Mouse (Mus musculus): ENCODE data around the gene Rhbdd3.

Gene Rhbdd3

DNA sequence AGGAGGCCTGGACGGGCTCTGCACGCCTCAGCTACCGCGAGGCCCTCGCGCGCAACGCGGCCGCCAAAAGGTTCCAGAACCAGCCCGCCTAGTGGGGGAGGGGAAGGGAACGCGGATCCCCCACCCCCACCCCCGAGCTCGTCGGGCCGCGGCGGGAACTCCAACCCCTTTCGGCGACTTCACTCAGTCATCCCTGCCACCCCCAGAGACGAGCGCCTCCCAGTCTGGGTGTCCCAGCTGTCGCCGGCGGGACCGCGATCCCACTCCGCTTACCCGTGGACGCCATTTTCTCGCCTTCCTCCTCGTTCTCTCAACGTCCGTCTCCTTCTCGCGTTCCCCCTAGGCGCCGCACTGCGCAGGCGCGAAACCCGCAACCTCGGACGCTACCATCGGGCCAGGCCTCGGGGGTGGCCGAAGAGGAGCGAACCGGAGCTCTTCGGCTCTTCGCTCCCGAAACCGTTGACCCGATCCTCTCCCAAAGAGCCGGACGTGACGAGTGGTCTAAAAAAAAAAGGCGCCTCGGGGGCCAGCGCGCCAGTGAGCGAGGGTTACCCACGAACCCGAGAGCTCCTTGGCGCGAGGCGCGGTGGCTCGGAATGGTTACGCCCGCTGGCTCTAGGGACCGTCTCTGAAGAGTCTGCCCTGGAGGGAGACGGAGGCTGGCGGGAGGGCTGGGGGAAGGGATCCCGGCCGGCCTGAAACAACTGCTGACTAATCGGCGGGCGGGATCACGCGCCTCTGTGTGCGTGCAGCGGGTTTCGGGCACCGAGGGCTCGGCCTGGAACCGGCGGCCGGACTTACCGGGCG is at the start of gene Rhbdd3, which contains the start of gene Ewsr1:
Gene Rhbdd3 (plus strand): TSS at position 191 of the 807 bp plus-strand sequence.
Gene Ewsr1 (minus strand): TSS at position 531 of the 807 bp plus-strand sequence.
- peak; percentile 93 for DNase-seq (ENCODE audit: low read depth)

DNA sequence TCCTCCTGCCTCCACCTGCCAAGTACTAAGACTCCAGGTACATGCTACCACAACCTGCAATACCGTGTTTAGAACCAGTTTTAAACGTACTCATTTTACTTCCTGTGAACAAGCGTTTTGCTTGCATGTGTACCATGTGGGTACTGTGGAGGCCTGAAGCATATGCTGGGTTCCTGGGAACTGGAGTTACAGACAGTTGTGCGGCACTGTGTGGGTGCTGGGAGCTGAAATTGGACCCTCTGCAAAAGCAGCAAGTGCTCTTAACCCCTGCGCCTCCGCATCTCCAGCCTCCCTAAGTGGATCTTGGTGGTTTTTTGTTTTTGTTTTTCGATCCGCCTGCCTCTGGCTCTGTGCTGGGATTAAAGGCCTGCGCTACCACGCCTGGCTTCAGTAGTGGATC is 47.1 kb upstream of the Rhbdd3 start:
- DNase-seq (ENCODE audit: low read depth): no peak

DNA sequence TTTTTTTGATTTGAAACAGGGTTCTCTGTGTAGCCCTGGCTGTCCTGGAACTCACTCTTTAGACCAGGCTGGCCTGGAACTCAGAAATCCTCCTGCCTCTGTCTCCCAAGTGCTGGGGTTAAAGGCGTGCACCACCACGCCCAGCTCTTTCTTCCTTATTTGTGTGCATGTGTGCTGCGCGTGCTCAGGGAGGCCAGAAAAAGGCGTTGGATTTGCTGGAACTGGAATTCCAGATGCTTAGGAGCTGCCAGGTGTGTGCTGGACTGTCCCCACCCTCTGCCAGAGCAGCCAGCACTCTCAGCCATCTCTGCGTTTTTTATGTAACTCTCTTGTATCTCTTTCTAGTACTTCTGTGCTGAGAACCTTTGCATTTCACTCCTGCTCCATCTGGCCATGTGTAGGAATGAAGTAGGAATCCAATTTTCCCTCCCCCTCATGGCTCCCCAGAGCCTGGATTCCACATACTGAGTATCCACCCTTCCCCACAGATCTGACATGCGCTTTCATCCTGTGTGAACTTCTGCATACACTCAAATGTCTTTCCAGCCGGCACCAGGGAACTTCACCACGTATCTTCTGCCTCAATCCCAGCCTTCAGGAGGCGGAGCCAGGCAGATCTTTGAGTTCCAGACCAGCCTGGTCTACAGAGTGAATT is 46.4 kb upstream of the Rhbdd3 start:
- no peak for DNase-seq (ENCODE audit: low read depth)

DNA sequence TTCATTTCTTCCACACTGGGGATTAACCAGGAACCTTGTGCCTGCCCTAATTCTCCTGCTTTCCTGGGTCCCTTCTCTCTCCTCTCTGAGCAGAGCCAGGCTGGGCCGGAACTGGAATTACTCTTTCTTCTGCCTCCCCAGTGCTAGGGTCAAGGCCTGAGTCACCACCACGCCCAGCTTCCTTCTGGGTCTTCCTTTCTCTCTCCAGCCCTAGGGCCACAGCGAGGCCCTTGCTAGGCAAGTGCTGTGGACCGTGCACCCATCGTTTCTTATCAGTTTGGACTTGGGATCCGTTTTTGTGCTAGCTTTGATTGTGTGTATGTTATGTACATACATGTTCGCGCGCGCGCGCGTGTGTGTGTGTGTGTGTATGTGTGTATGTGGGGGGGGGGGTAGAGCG is 44.6 kb upstream of the Rhbdd3 start:
- DNase-seq (ENCODE audit: low read depth): no peak

DNA sequence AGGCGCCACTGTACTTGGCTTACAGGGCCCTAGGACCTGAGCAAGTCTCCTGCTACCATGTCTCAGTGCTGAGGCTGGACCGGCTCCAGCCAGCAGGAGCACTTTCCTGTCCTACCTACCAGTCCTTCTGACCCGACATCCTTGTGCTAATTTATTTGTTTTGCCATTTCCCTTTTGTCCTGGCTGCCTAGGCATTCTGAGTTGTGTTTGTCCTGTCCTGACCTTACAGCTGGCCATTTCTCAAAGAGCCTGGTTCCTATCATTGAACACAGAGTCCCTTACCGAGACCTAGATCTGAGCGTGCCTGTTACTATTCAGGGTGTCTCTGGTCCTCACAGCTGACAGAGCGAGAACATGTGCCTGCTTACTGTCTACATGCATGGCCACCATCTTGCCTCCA is 43.9 kb upstream of the Rhbdd3 start:
- no peak for DNase-seq (ENCODE audit: low read depth)

DNA sequence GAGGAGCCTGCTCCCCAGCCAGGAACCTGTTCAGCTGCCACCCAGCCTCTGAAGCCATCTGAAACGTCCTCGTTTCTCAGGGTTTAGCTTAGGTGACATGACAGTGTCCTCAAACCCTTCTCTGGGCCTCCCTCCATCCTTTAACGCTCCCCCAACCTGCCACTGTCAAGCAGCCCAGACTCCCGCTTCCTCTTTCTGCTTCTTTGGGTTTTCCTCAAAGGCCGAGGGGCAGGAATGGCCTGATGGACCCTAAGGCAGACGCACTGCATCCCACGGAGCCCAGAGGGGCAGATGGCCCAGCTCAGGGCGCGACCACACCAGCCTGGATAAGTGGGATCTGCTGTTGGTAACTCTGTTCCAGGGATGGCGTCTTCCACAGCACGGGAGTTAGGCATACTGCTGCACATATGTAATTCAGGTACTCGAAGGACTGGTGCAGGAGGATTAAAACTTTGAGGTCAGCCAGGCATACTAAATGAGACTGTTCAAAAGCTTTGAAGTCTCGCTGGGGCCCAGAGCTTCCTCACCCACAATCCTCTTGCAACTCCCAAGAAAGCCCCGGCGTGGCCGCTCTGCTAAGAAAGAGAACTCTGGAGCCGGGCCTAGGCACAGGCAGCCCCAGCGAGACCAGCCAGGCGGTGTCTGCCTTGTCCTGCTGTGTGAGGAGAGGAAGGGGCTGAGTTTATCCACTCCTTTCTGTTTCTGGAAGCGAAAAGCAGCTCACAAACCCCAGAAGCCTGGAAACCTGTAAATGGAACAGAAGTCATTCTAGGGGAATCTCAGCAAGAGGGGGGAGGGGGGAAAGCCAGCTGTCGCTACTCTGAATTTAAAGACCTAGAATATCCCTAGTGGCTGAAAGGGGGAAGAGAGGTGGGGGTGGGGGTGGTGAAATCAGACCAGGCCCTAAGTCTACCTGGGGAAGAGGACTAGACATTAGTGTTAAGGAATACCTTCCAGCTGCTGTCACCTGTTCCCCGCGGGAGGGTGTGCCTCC is 42.5 kb upstream of the Rhbdd3 start:
- no peak for DNase-seq (ENCODE audit: low read depth)

DNA sequence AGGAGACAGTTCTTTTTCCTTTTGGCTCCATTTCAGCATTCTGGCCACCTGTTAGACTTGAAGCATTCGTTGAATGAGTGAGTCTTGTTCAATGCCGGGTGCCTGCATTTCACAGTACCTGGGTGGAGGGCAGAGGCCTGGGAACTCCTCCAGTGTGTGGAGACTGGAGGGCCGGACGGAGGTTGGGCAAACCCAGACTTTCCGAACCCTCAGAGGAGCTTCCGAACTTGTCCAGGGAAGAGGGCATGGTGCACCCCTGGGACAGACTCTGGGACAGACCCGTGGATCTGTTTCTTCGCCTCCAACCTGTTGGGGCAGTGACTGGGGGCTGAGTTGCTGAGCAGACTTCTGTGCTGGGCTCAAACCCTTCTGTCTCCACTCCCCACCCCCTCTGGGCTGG is 41.7 kb upstream of the Rhbdd3 start:
- no peak for DNase-seq (ENCODE audit: low read depth)

DNA sequence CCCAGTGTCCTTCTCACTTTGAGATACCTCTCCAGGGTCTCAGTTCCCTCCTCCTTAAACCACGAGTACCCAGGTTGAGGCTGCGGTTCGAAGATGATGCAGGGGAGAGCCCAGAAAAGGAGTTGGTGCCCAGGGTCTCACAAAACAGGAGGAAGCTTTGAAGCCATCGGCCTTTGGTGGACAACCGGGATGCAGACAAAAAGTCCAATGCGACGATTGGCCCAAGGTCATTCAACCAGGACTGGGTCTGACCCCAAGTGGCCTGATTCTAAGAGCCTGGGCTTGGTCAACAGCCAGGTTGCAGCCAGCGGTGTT is 41.2 kb upstream of the Rhbdd3 start:
- DNase-seq (ENCODE audit: low read depth): no peak

DNA sequence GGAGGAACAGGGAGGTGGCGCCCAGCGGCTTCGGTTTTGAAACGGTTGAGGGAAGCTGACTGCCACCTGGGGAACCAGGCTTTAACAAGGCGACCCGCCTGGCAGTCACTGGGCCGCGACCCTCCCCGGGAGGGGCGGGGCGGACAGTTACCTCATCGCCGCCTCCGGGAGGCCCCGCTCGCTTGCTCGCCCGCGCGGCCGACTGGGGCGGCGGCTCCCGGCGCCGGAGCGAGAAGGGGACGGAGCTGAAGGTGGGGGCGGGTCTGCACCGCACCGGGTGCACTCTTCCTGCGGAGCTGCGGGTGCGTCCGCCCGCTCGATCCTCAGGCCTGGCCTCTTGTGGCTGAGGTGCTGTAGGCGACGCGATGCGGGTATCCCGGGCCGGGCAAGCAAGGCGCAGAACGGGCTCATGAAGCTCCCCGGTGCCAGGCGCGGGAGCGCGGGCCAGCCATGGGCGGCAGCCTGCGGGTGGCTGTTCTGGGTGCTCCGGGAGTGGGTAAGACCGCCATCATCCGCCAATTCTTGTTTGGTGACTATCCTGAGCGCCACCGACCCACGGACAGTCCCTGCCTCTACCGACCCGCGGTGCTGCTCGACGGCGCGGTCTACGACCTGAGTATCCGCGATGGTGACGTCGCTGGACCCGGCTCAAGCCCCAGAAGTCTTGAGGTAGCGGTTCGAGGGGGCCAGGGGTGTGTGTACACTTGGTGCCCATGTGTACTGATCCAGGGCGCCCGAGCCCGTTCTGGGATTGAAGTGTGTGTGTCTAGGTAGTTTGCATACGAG is 40.7 kb upstream of the Rhbdd3 start, which contains the start of gene Rasl10a:
Gene Rasl10a (plus strand): TSS at position 273 of the 786 bp plus-strand sequence.
- no peak for DNase-seq (ENCODE audit: low read depth)

DNA sequence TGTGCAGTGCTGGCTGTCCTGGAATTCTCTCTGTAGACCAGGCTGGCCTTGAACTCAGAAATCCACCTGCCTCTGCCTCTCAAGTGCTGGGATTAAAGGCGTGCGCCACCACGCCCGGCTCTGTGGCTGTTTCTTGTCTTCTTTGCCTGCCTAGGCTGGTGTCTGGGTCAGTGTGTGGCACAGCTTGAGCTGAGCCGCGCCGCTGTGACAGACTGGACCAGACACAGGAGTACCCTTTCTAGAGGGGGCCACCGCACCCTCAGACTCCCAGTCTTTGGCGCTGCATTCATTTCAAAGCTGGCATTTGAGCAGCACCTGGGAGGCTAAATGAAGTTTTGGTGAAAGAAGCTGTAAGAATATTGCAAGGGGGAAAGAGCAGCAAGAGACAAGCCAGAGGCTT is 39.9 kb upstream of the Rhbdd3 start:
- no peak for DNase-seq (ENCODE audit: low read depth)

DNA sequence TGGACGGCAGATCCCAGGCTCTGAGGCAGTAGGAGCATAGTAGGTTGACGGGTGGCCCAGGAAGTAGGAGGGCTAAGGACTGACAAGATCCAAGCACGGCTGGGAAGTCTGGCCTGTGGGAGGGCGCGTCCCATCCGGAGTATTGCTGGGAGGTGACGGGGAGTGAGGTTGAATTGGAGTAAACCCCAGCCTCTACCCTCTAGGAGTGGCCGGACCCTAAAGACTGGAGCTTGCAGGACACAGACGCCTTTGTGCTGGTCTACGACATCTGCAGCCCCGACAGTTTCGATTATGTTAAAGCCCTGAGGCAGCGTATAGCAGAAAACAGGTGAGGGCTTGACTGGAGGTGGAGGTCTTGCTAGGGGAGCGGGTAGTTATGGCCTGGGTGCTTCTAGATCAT is 39.5 kb upstream of the Rhbdd3 start:
- DNase-seq (ENCODE audit: low read depth): no peak

DNA sequence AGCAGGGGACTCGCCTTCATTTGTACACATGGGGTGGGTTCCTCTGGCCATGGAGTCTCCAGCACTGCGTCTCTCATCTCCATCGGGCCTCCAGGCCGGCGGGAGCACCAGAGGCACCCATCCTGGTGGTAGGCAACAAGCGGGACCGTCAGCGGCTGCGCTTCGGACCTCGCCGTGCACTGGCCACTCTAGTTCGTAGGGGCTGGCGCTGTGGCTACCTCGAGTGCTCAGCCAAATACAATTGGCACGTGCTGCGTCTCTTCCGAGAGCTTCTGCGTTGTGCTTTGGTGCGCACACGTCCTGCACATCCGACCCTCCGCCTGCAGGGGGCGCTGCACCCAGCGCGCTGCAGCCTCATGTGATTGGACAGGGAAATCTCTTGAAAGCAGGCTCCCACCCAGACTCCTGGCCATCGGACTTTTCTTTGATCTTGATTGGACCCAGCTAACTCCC is 39.0 kb upstream of the Rhbdd3 start:
- no peak for DNase-seq (ENCODE audit: low read depth)

DNA sequence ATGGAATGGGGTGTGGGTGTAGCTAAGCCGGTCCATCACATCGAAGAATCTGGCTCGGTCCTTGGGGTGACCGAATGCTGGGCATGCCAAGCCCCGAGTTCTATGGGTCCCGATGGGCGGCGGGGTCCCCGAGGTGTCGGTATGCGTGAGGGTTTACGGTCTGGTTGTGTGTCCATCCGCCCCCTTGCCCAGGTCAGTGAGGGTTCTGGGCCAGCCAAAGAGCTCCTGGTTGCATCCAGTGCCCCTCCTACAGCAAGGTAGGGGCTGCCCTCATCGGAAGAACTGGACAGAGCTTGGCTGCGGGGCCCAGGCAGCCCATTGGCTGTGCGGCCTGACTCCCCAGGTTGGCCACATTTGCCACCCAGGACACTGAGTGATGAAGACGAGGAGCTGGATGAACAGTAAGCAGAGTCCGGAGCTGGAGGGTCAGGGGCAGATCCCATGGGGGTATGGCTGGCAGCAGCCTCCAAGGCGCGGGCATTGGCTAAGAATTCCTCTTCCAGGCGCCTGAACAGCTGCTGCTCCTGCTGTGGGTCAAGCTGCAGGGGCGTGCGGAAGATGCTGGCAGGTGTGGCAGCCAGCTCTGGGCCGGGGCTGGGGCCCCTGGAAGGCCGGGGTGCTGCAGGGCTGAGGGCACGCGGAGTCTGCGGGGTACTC is 37.8 kb upstream of the Rhbdd3 start:
- DNase-seq (ENCODE audit: low read depth): no peak

DNA sequence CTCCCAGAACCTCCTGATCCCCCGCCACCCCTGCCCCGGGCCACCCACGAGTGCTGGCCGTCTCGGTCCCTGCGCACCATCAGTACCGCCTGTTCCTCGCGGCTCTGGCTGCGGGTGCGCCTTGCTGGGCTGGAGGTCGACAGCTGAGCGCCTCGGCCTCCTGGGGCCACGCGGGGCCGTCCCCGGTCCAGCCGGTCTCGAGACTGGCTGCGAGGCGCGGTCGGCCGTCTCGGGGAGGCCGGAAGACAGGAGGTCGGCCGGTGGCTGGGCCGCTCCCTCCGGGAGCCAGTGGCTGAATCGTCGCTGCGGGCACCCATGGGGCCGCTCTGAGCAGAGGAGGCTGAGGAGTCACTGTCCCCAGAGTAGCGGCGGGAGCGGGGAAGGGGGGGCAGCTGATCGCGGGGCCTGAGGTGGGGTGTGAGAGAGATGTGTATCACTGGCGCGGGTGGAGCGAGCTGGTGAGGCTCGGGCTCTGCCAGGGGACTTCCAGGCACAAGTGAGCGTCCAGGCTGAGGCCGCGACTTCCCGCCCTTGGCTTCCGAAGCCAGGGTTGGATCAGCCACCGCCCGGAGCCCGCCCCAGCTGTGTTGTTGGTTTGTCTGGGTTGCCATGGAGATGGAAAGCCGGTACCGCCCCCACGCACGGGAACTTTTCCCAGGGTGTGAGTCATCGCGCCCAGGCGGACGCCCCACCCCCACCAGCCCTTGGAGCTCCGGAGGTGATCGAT is 37.1 kb upstream of the Rhbdd3 start:
- peak; percentile 86 for DNase-seq (ENCODE audit: low read depth)

DNA sequence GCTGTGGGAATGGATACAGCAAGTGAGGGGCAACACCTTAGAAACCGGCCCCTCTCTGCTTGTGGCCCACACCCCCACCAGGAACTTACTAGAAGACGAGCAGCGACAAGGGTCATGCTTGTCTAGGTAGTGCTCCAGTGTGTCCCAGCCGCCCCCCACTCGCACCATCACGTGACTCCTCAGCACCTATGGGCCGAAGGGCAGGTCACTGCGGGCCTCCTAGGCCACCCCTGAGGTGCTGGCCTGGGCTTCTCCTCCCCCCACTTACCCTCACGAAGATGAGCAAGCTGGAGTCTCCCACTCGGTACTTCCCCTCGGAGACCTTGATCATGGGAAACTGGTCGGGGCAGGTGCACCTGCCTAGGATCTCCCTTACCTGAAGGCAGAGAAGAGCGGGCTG is 36.4 kb upstream of the Rhbdd3 start:
- no peak for DNase-seq (ENCODE audit: low read depth)

DNA sequence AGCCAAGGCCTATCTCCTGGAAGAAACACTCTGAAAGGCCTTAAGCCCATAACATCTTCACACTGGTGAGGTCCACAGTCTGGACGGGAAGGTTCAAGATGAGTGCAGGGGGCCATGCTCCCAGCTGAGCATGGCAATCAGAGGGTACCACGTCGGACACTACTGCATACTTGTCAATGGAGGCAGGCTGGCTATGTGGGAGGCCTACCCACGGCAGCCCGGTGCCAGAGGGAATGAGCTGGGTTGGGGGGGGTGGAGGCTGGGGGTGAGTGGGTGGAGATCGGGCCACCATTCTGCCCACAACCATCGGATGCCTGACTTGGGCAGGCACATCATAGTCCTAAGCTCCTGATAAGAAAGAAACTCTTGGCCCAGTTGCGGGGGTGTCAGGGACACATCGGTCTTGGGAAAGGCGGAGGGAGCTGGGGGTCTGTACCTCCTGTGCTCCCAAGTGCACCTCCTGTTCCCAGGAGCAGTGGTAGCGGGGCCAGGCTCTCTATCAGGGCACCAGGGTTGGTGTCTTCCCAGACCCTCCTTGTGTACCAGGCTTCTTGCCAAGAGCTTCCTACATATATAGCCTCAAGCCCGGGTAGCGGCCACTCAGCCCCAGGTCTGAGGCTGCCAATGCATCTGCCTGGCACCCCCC is 35.7 kb upstream of the Rhbdd3 start:
- no peak for DNase-seq (ENCODE audit: low read depth)

DNA sequence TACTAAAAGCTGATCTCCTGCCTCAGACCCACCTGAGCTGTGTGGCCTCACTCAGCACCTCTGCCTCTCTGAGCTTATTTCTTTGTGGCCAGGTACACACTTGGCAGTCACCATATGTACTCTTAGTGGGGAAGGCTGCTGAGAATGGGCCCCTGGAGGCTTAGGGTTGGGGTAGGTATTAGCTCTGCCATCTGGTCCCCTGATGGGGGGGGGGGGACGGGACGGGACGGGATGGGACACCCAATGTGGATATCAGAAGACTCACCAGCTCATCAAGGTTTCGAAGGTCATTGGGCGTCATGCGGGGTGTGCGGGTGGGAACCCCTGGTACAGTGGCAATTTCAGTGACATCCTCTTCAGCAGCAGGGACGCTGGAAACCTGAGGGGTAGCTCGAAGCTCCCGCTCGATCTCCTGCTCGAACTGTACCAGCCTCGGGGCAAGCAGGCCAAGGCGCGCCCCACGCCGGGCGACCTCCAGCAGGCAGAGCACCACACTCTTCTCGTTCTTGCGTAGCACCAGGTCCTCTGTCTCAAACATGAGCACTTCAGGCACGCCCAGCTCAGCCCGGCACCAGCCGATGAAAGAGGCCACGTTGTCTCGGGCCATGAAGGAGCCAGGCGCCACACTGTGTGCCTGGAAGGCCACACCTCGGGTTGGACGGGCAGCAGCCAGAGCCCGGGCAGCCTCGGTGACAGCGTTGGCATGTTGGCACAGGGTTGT is 35.0 kb upstream of the Rhbdd3 start:
- DNase-seq (ENCODE audit: low read depth): no peak

DNA sequence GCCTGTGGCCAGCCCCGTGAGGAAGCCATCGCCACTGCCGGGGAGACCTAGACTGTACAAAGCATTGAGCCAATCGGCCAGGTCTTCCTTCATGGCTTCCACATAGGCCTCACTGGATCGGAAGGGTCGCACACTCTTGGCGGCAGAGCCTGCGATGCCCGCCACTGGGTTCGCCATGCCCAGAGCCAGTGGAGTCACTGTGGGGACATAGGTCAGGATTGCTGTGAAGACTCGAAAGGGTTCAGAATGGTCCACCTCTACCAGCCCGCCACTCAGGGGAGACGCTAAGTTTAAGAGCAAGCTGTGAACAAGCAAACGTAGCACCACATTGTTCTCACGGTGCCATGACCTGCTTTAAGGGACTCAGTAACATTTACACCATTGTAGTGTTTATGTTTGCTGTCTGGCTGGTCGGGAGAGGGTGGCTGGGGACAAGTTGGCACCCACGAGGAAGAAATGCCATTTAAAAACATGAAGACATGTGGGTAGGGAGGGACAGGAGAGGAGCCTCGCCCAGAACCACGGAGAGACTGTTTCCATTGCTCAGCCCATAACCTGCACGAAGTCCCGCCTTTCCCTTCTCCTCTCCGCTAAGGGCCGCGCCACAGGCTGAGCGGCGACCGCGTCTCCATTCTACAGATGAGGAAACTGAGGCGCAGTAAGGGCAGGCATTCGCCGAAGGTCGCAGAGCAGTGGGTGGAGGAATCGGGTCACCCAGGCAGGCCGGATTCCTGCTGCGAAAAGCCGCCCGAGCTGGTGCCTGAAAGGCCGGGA is 34.3 kb upstream of the Rhbdd3 start:
- DNase-seq (ENCODE audit: low read depth): no peak

All from c-Kit-positive CD71-negative TER-119-negative erythroid progenitor cells, embryonic 14.5 days (primary cell).